Mouse (Mus musculus) heart, embryonic 13.5 days (tissue): ENCODE measurements around the gene Gpx4. TPM values are rescaled to one million over a fixed set of nuclear protein-coding genes. Genes with fewer than 3 reads are reported as not detected.

Experiments used
- polyA plus RNA-seq: library from polyadenylated mRNA; unstranded; fragments of >200 nt; fragmentation: Nextera tagmentation; extraction: Ambion mirVana; gene quantifications from 2 replicates; pipeline ENCODE4 v1.2.1, GENCODE M21; 2015

Gene Gpx4
- polyA plus RNA-seq, 1 experiment from 2014 or later: 691 TPM

Other genes with a start within 250 kb of the Gpx4 start
- 1.2 and 1.4 TPM in 2 replicates for gene Misp, start 226.2 kb upstream of the Gpx4 start, polyA plus RNA-seq
- gene Ptbp1, start 192.7 kb upstream of the Gpx4 start, polyA plus RNA-seq: 122 and 141 TPM in 2 replicates
- 2.5 and 2.6 TPM in 2 replicates for gene Prtn3, start 172.7 kb upstream of the Gpx4 start, polyA plus RNA-seq
- gene Plppr3, start 172.5 kb upstream of the Gpx4 start, polyA plus RNA-seq: 15.8 and 16.4 TPM in 2 replicates
- 0.25 and 0.96 TPM in 2 replicates for gene Elane, start 160.9 kb upstream of the Gpx4 start, polyA plus RNA-seq
- gene Cfd, start 156.3 kb upstream of the Gpx4 start, polyA plus RNA-seq: not detected in 2 replicates
- gene Med16, start 138.2 kb upstream of the Gpx4 start, polyA plus RNA-seq: 41.8 and 42.1 TPM in 2 replicates
- gene Gm26602, start 136.3 kb upstream of the Gpx4 start, polyA plus RNA-seq: 1.7 TPM in 1 of 2 replicates, not detected in the other
- 0.60 and 0.67 TPM in 2 replicates for gene Kiss1r, start 130.2 kb upstream of the Gpx4 start, polyA plus RNA-seq
- gene R3hdm4, start 126.0 kb upstream of the Gpx4 start, polyA plus RNA-seq: 95.6 and 100 TPM in 2 replicates
- 3.4 and 4.2 TPM in 2 replicates for gene Arid3a, start 120.1 kb upstream of the Gpx4 start, polyA plus RNA-seq
- gene Wdr18, start 87.0 kb upstream of the Gpx4 start, polyA plus RNA-seq: 72.4 and 80.9 TPM in 2 replicates
- gene Grin3b, start 76.5 kb upstream of the Gpx4 start, polyA plus RNA-seq: 0.09 and 0.11 TPM in 2 replicates
- gene Tmem259, start 62.8 kb upstream of the Gpx4 start, polyA plus RNA-seq: 10.6 and 12.8 TPM in 2 replicates
- gene Cnn2, start 58.6 kb upstream of the Gpx4 start, polyA plus RNA-seq: 264 and 271 TPM in 2 replicates
- gene Abca7, start 50.7 kb upstream of the Gpx4 start, polyA plus RNA-seq: 2.2 and 2.6 TPM in 2 replicates
- gene Arhgap45, start 30.5 kb upstream of the Gpx4 start, polyA plus RNA-seq: 5.5 and 6.5 TPM in 2 replicates
- 149 and 154 TPM in 2 replicates for gene Polr2e, start 7.4 kb upstream of the Gpx4 start, polyA plus RNA-seq
- 9.1 and 10.1 TPM in 2 replicates for gene Sbno2, start 58.4 kb downstream of the Gpx4 start, polyA plus RNA-seq
- 12.0 and 13.0 TPM in 2 replicates for gene Stk11, start 68.6 kb downstream of the Gpx4 start, polyA plus RNA-seq
- 808 and 893 TPM in 2 replicates for gene Atp5d, start 91.5 kb downstream of the Gpx4 start, polyA plus RNA-seq
- 1.6 and 2.5 TPM in 2 replicates for gene Cbarp, start 93.7 kb downstream of the Gpx4 start, polyA plus RNA-seq
- 15.6 and 15.7 TPM in 2 replicates for gene Midn, start 101.1 kb downstream of the Gpx4 start, polyA plus RNA-seq
- gene Cirbp, start 118.8 kb downstream of the Gpx4 start, polyA plus RNA-seq: 87.9 and 96.4 TPM in 2 replicates
- 10.4 and 13.1 TPM in 2 replicates for gene 1600002K03Rik, start 125.8 kb downstream of the Gpx4 start, polyA plus RNA-seq
- gene Efna2, start 132.3 kb downstream of the Gpx4 start, polyA plus RNA-seq: 8.5 and 10.6 TPM in 2 replicates
- 41.7 and 43.7 TPM in 2 replicates for gene Mum1, start 179.3 kb downstream of the Gpx4 start, polyA plus RNA-seq
- 527 and 606 TPM in 2 replicates for gene Ndufs7, start 202.0 kb downstream of the Gpx4 start, polyA plus RNA-seq
- gene Gamt, start 213.8 kb downstream of the Gpx4 start, polyA plus RNA-seq: 53.3 and 62.1 TPM in 2 replicates
- gene Dazap1, start 214.3 kb downstream of the Gpx4 start, polyA plus RNA-seq: 36.4 and 37.9 TPM in 2 replicates
- gene Rps15, start 245.3 kb downstream of the Gpx4 start, polyA plus RNA-seq: 621 and 687 TPM in 2 replicates
- gene Apc2, start 248.8 kb downstream of the Gpx4 start, polyA plus RNA-seq: 0.90 and 0.94 TPM in 2 replicates